Mouse (Mus musculus): Measurements from ENCODE around the gene Fbxo24.

Fbxo24 gene

GRCm38 (mm10) chr5:137607860-137608653, 20.7 kb downstream of the Fbxo24 start:
- in situ Hi-C loops (cut with MboI; ENCODE audit: low sequenced_read_pairs), result no loop called here

GRCm38 (mm10) chr5:137601365-137601729, 27.5 kb downstream of the Fbxo24 start:
- in situ Hi-C loops (cut with MboI; ENCODE audit: low sequenced_read_pairs), result no loop called here

- in situ Hi-C loops (cut with MboI; ENCODE audit: low sequenced_read_pairs), result no loop called here
Observed at GRCm38 (mm10) chr5:137600619-137601364, 28.0 kb downstream of the Fbxo24 start, which contains the start of gene Mospd3. Gene Mospd3, minus strand, starts transcription at chr5:137601058.

GRCm38 (mm10) chr5:137600281-137600618, 28.6 kb downstream of the Fbxo24 start:
- in situ Hi-C loops (cut with MboI; ENCODE audit: low sequenced_read_pairs), result no loop called here

GRCm38 (mm10) chr5:137599600-137599999, 29.2 kb downstream of the Fbxo24 start:
- in situ Hi-C loops (cut with MboI; ENCODE audit: low sequenced_read_pairs), result no loop called here

- in situ Hi-C loops (cut with MboI; ENCODE audit: low sequenced_read_pairs), result no loop called here
Observed at GRCm38 (mm10) chr5:137598100-137598826, 30.5 kb downstream of the Fbxo24 start.

GRCm38 (mm10) chr5:137597625-137598024, 31.2 kb downstream of the Fbxo24 start:
- in situ Hi-C loops (cut with MboI; ENCODE audit: low sequenced_read_pairs), result no loop called here

- in situ Hi-C loops (cut with MboI; ENCODE audit: low sequenced_read_pairs), result no loop called here
Observed at GRCm38 (mm10) chr5:137596601-137597261, 32.1 kb downstream of the Fbxo24 start.

GRCm38 (mm10) chr5:137595921-137596320, 32.9 kb downstream of the Fbxo24 start:
- in situ Hi-C loops (cut with MboI; ENCODE audit: low sequenced_read_pairs), result no loop called here

GRCm38 (mm10) chr5:137590507-137590906, 38.3 kb downstream of the Fbxo24 start:
- in situ Hi-C loops (cut with MboI; ENCODE audit: low sequenced_read_pairs), result no loop called here

- in situ Hi-C loops (cut with MboI; ENCODE audit: low sequenced_read_pairs), result no loop called here
Observed at GRCm38 (mm10) chr5:137584976-137585375, 43.8 kb downstream of the Fbxo24 start.

- in situ Hi-C loops (cut with MboI; ENCODE audit: low sequenced_read_pairs), result no loop called here
Observed at GRCm38 (mm10) chr5:137583670-137584169, 45.1 kb downstream of the Fbxo24 start.

GRCm38 (mm10) chr5:137582702-137583101, 46.1 kb downstream of the Fbxo24 start:
- in situ Hi-C loops (cut with MboI; ENCODE audit: low sequenced_read_pairs), result no loop called here

GRCm38 (mm10) chr5:137580246-137580645, 48.6 kb downstream of the Fbxo24 start:
- in situ Hi-C loops (cut with MboI; ENCODE audit: low sequenced_read_pairs), result no loop called here

- in situ Hi-C loops (cut with MboI; ENCODE audit: low sequenced_read_pairs), result no loop called here
Observed at GRCm38 (mm10) chr5:137574470-137574901, 54.3 kb downstream of the Fbxo24 start.

GRCm38 (mm10) chr5:137570691-137571586, 57.9 kb downstream of the Fbxo24 start:
- in situ Hi-C loops (cut with MboI; ENCODE audit: low sequenced_read_pairs), result no loop called here

- in situ Hi-C loops (cut with MboI; ENCODE audit: low sequenced_read_pairs), result no loop called here
Observed at GRCm38 (mm10) chr5:137570181-137570580, 58.6 kb downstream of the Fbxo24 start.

GRCm38 (mm10) chr5:137569665-137570064, 59.1 kb downstream of the Fbxo24 start, which contains the start of gene Tfr2:
Gene Tfr2, plus strand, starts transcription at chr5:137569840.
- in situ Hi-C loops (cut with MboI; ENCODE audit: low sequenced_read_pairs), result no loop called here

- in situ Hi-C loops (cut with MboI; ENCODE audit: low sequenced_read_pairs), result no loop called here
Observed at GRCm38 (mm10) chr5:137569031-137569430, 59.8 kb downstream of the Fbxo24 start.
